Mouse (Mus musculus) lung, postnatal 0 days (tissue): ENCODE data around the gene Sec14l3. TPM values are rescaled to one million over a fixed set of nuclear protein-coding genes. Genes with fewer than 3 reads are reported as not detected.

Source experiments
- ATAC-seq: fragments of 200-750 bp; cut with Nextera tagmentation; 2 replicates; pipeline ENCODE4 v1.8.0; 2017; ENCODE audit warnings: moderate library complexity
- DNase-seq: peaks from one replicate; pipeline ENCODE4 v3.0.0-alpha.2; 2016; ENCODE audit warnings: low spot score
- H3K27ac ChIP-seq: fragments of 300-500 bp; sonication (generic); 2 replicates; pipeline ENCODE4 v1.5.1; 2014; ENCODE audit warnings: antibody characterized with exemption, mild to moderate bottlenecking, low read length, mixed read lengths
- H3K27me3 ChIP-seq: fragments of 300-500 bp; sonication (generic); replicated peaks from 2 replicates; pipeline ENCODE4 v1.6.1; 2014; ENCODE audit warnings: low read length, mixed read lengths; ENCODE audit not compliant: insufficient read depth
- H3K36me3 ChIP-seq: fragments of 300-500 bp; sonication (generic); 2 replicates; pipeline ENCODE4 v1.6.1; 2014; ENCODE audit warnings: low read length, mixed read lengths; ENCODE audit not compliant: insufficient read depth
- H3K4me1 ChIP-seq: fragments of 300-500 bp; sonication (generic); 2 replicates; pipeline ENCODE4 v1.6.1; 2014; ENCODE audit warnings: antibody characterized with exemption, low read depth, low read length, mixed read lengths; ENCODE audit not compliant: insufficient read depth
- H3K4me2 ChIP-seq: fragments of 300-500 bp; sonication (generic); replicated peaks from 2 replicates; pipeline ENCODE4 v1.6.1; 2014; ENCODE audit warnings: low read depth, mild to moderate bottlenecking, low read length, moderate library complexity, mixed read lengths
- H3K4me3 ChIP-seq: fragments of 300-500 bp; sonication (generic); 2 replicates; pipeline ENCODE4 v1.5.1; 2014; ENCODE audit warnings: low read depth, low read length
- H3K9ac ChIP-seq: fragments of 300-500 bp; sonication (generic); replicated peaks from 2 replicates; pipeline ENCODE4 v1.6.1; 2014; ENCODE audit warnings: low read depth, mild to moderate bottlenecking
- H3K9me3 ChIP-seq: fragments of 300-500 bp; sonication (generic); 2 replicates; pipeline ENCODE4 v1.6.1; 2016; ENCODE audit warnings: low read length, mixed read lengths
- CTCF ChIP-seq: IDR thresholded peaks from 2 replicates; pipeline ENCODE4 v1.5.1; 2016; ENCODE audit warnings: antibody characterized with exemption, mild to moderate bottlenecking
- EP300 ChIP-seq: IDR thresholded peaks from 2 replicates; pipeline ENCODE4 v1.6.1; 2016; ENCODE audit warnings: antibody characterized with exemption, mild to moderate bottlenecking, control low read depth
- WGBS: fragments of 180-500 bp; shearing (Covaris S2); extraction: QIAGEN DNeasy Blood & Tissue Kit; methylation state at CpG from one replicate; pipeline ENCODE4 v1.1.7; 2014; 5-methylcytosine and 5-hydroxymethylcytosine counted together
- polyA plus RNA-seq: library from polyadenylated mRNA; unstranded; fragments of >200 nt; fragmentation: Nextera tagmentation; extraction: Ambion mirVana; gene quantifications from 2 replicates; pipeline ENCODE4 v1.2.1, GENCODE M21; 2015

The Sec14l3 gene
- polyA plus RNA-seq, 1 experiment from 2014 or later = 529 TPM

DNA sequence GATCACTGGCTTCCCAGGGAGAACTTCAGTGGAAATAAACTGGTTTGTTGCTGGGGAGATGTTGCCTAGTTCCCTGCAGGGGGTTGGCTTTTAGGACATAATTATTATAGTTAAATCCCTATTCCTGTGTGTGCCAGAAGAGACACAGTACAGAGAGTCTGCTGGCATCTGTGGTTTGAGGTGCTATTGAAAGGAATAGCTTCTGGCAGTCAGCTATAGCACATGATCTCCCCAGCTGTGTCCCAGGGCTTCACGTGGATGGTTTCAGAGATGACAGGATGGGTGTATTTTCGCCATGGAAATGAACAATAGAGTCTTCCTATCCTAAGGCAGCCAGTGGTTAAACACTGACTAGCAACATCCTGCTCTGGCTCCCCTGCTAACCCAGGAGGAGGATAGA lies 22.6 kb downstream of the Sec14l3 start:
- H3K4me3 ChIP-seq = no peak overlapping the region
- H3K27me3 ChIP-seq = no peaks in the 10 kb centered on the region
- ATAC-seq = no peak
- no peaks in the 10 kb centered on the region for H3K36me3 ChIP-seq
- TF ChIP-seq CTCF (no peak), EP300 (no peak)
- no peak overlapping the region for H3K9ac ChIP-seq
- DNase-seq = no peak
- no peak overlapping the region for H3K27ac ChIP-seq
- no peaks in the 10 kb centered on the region for H3K9me3 ChIP-seq
- WGBS = 54% methylated on average over 2 of the region's 2 CpGs
- no peaks in the 10 kb centered on the region for H3K4me1 ChIP-seq
- no peak overlapping the region for H3K4me2 ChIP-seq

DNA sequence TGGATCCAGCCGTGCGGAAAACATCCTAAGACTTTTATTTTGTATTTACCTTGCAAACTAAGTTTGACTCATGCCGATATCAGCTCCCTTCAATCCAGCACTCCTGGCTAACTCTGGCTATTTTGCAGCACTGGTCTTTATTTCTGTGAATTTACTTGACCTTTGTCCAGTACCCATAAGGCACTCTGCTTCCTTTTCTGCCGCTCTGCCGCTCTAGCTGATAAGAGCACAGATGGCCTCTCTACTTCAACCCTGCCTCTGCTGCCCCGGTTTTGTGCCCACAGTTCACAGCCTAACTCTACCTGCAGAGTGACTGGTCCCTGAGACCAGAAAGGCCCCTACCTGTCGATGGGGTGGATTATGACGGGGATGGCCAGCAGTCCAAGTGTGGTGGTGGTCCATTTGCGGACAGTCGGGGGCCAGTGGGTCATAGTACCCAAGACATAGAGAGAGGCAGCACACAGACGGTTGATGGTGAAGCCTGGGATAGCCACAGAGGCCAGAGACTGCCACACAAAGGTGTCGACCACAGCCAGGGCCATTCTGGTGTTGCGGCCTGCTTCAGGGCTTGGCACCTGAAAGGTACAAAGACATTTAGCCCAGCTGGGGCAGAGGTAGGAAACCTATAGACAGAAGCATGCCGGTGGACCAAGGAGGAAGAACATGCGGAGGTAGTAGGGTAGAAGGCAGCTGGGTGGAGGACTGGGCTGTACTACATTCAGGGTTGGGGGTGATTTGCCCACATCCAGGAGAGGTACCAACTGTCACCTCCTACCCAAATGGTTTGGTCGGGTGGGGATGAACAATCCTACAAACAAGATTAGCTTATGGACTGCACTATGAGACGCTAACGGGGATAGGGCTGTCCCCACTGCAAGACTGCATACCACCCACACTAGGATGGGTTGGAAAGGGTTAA lies 29.1 kb downstream of the Sec14l3 start:
- no peaks in the 10 kb centered on the region for H3K9me3 ChIP-seq
- H3K9ac ChIP-seq = no peak overlapping the region
- no peak overlapping the region for H3K27ac ChIP-seq
- DNase-seq (no peak), ATAC-seq (no peak)
- 78% methylated on average over 18 of the region's 18 CpGs for WGBS
- no peaks in the 10 kb centered on the region for H3K27me3 ChIP-seq
- H3K4me2 ChIP-seq = no peak overlapping the region
- H3K4me1 ChIP-seq = peaks cover 12% of the 10 kb centered on the region; the same call in 1 of the 2 replicates
- no peaks in the 10 kb centered on the region for H3K36me3 ChIP-seq
- no peak overlapping the region for H3K4me3 ChIP-seq
- TF ChIP-seq EP300 (no peak), CTCF (no peak)

DNA sequence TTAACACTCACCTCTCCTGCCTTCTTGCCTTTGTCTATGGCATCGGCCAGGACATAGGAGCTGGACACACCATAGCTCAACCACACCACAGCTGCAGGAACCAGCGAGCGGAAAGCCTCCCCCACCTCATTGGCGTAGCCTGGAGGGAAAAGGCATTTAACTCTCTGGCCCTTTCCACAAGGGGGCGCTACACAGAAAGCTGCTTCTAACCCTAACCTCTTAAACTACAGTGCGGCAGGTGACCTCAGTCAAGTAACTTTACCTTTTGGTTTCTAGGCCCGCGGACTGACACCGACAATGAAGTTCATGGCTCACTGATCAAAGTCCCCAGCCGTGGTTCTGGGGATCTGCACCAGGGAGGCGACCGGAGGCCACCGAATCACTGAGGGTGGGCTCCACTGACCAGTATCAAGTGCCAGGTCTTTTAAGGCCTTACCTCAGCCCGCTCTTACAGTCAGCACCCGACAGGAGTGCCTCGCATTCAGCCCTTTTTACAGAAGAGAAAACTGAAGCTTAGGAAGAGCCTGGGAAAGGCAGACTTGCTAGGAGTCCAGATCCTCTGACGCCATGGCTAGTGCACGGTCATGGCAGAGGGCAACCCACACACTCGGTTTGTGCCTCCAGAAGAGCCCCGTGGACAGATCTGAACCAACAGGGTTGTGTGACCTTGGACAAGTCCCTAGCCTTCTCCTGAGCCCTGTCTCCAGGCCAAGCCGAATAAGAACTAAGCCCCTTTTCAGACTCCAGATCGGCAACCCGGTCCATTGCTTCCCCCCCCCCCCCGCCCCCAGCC lies 29.9 kb downstream of the Sec14l3 start:
- ATAC-seq (no peak), DNase-seq (peak; percentile 75)
- no peaks in the 10 kb centered on the region for H3K9me3 ChIP-seq
- 5% methylated on average over 23 of the region's 24 CpGs for WGBS
- TF ChIP-seq CTCF (peak; percentile 90), EP300 (no peak)
- H3K36me3 ChIP-seq = no peaks in the 10 kb centered on the region
- no peaks in the 10 kb centered on the region for H3K27me3 ChIP-seq
- peak overlapping the region; percentile 45 for H3K4me3 ChIP-seq
- peaks cover 12% of the 10 kb centered on the region; the same call in 1 of the 2 replicates for H3K4me1 ChIP-seq
- no peak overlapping the region for H3K9ac ChIP-seq
- peak overlapping the region; percentile 20; the same call in 1 of the 2 replicates for H3K27ac ChIP-seq
- H3K4me2 ChIP-seq = peak overlapping the region; percentile 63

DNA sequence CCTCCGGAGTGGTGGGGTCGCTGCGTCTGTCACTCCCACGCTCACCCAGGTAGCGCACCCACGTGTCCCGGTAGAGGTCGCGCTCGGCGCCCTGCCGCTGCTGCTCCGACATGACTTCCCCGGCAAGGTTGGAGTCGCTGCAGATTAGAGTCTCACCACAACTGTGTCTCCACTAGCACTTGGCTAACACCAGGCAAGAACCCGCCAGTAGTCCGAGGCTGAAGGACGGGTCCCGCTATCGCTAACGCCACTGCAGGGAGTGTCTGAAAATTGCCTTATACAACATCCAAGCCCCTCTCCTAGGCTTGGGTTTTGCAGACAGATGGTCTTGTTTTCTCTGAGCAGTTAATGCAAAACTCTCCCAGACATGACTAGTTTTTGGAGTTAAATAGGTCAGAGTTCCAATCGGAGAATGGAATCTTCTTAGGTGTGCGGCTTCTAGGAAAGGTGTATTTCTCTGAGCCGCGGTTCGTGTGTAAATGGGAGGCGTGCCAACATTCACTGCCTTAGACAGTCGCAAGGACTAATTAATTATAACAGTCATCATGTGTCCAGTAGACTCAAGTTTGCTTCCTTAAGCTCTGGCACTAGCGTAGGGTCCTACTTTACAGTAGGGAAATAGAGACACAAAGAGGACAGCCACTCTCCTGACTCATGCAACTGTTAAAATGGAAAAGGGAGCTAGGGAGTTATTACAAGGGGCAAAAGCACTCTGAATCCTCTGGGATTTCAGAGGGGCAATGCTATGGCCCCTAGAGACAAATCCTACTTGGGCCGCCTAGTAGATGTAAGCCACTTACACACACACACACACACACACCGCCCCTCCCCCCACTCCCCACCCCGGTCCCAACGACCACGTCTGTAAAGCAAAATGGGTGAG lies 30.8 kb downstream of the Sec14l3 start, which contains the start of gene Mtfp1:
Mtfp1 (minus strand) TSS at position 275 of the 883 bp plus-strand sequence.
- WGBS = 7% methylated on average over 34 of the region's 34 CpGs
- peak within 1 kb of the TSS; percentile 45 for H3K4me3 ChIP-seq
- no peak for ATAC-seq
- peak within 1 kb of the TSS; percentile 63 for H3K4me2 ChIP-seq
- no peaks in the 10 kb centered on the region for H3K36me3 ChIP-seq
- H3K27ac ChIP-seq = peak within 1 kb of the TSS; percentile 65
- no peaks in the 10 kb centered on the region for H3K27me3 ChIP-seq
- peak within 1 kb of the TSS; percentile 24; the same call in 1 of the 2 replicates for H3K9ac ChIP-seq
- peaks cover 12% of the 10 kb centered on the region; the same call in 1 of the 2 replicates for H3K4me1 ChIP-seq
- H3K9me3 ChIP-seq = no peaks in the 10 kb centered on the region
- DNase-seq = peak; percentile 71
- no peak for TF ChIP-seq EP300
- peak; percentile 37; the same call in 1 of the 2 replicates for TF ChIP-seq CTCF

DNA sequence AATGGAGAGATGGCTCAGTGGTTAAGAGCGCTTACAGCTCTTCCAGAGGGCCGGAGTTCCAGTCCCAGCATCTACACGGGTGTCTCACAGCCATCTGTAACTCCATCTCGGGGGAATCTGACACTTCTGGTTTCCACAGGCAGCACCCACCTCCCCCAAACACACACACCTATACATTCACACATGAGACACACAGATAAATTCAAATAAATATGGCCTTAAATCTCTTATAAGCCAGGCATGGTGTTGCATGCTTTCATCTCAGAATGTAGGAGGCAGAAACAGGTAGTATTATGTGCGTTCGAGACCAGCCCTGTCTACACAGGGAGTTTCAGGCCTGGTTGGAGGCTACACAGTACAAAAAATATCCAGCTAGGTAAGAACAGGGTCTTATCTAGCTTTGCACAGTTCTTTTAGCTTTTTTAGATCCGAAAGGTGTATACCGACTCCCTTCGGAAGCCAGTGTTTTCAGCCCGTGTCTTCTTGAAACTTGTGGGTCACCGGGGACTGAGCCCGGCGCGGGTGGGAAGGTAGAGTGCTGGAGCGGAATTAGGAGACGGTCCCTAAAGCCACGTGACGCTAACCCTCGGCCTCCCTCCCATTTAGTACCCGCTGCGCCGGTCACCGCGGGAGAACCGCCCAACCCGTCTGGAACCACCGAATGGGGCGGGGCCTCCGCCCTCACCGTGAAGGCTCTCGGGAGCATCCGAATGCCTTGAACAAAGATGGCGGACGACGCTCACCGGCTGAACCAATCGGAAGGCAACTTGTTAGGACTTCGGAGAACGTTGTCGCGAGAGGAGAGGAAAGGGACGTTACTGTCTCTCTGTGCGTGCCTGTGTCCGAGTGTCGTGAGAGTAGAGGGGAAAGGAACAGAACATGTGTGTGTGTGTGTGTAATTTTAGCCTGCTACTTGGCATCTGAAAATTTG lies 31.7 kb downstream of the Sec14l3 start:
- no peaks in the 10 kb centered on the region for H3K36me3 ChIP-seq
- H3K9me3 ChIP-seq = no peaks in the 10 kb centered on the region
- ATAC-seq (peak; percentile 98), DNase-seq (peak; percentile 99)
- H3K4me2 ChIP-seq = peak overlapping the region; percentile 63
- H3K9ac ChIP-seq = peak overlapping the region; percentile 54
- H3K27me3 ChIP-seq = no peaks in the 10 kb centered on the region
- WGBS = 3% methylated on average over 45 of the region's 45 CpGs
- peaks cover 12% of the 10 kb centered on the region; the same call in 1 of the 2 replicates for H3K4me1 ChIP-seq
- H3K27ac ChIP-seq = peak overlapping the region; percentile 65
- TF ChIP-seq CTCF (no peak), EP300 (peak; percentile 30; the same call in 1 of the 2 replicates)
- peak overlapping the region; percentile 29 for H3K4me3 ChIP-seq
